Mouse (Mus musculus) brain, embryonic 14.5 days (tissue): ENCODE results near the gene Ppfia2.

ENCODE experiments used
- CTCF ChIP-seq: fragments of 200-500 bp; IDR thresholded peaks from 2 replicates; pipeline ENCODE4 v1.5.1; 2012; ENCODE audit warnings: inconsistent platforms, mild to moderate bottlenecking, moderate library complexity, borderline replicate concordance; ENCODE audit not compliant: insufficient read depth, insufficient read length; ENCODE audit errors: extremely low read depth
- POLR2A ChIP-seq: fragments of 200-500 bp; IDR thresholded peaks from 2 replicates; pipeline ENCODE4 v1.6.1; 2012; ENCODE audit warnings: mild to moderate bottlenecking, inconsistent platforms, borderline replicate concordance; ENCODE audit not compliant: poor library complexity, insufficient read depth, insufficient read length, severe bottlenecking; ENCODE audit errors: extremely low read depth

GRCm38 (mm10) chr10:106818381-106818780 is 348.2 kb downstream of the Ppfia2 start:
- TF ChIP-seq POLR2A (no peak), CTCF (no peak)
